Mouse (Mus musculus) heart, embryonic 15.5 days (tissue): ENCODE data around the gene Rd3. TPM values are rescaled to one million over a fixed set of nuclear protein-coding genes. Genes with fewer than 3 reads are reported as not detected.

ENCODE experiments used
- ATAC-seq: fragments of 200-750 bp; cut with Nextera tagmentation; replicated peaks from 2 replicates; pipeline ENCODE4 v1.8.0; 2017; ENCODE audit warnings: low read depth, moderate TSS enrichment; ENCODE audit not compliant: insufficient number of reproducible peaks, insufficient read depth, low FRiP score
- H3K27ac ChIP-seq: fragments of 300-500 bp; sonication (generic); 2 replicates; pipeline ENCODE4 v1.5.1; 2015; ENCODE audit warnings: mild to moderate bottlenecking, inconsistent platforms
- H3K27me3 ChIP-seq: fragments of 300-500 bp; sonication (generic); 2 replicates; pipeline ENCODE4 v1.6.1; 2015; ENCODE audit warnings: inconsistent platforms
- H3K36me3 ChIP-seq: fragments of 300-500 bp; sonication (generic); 2 replicates; pipeline ENCODE4 v1.6.1; 2015; ENCODE audit warnings: mild to moderate bottlenecking, inconsistent platforms
- H3K4me1 ChIP-seq: fragments of 300-500 bp; sonication (generic); replicated peaks from 2 replicates; pipeline ENCODE4 v1.6.1; 2015; ENCODE audit warnings: inconsistent platforms
- H3K4me2 ChIP-seq: fragments of 300-500 bp; sonication (generic); 2 replicates; pipeline ENCODE4 v1.6.1; 2015; ENCODE audit warnings: inconsistent platforms, mild to moderate bottlenecking, moderate library complexity
- H3K4me3 ChIP-seq: fragments of 300-500 bp; sonication (generic); 2 replicates; pipeline ENCODE4 v1.5.1; 2015; ENCODE audit warnings: mild to moderate bottlenecking, inconsistent platforms
- H3K9ac ChIP-seq: fragments of 300-500 bp; sonication (generic); 2 replicates; pipeline ENCODE4 v1.6.1; 2015; ENCODE audit warnings: mild to moderate bottlenecking, inconsistent platforms
- H3K9me3 ChIP-seq: fragments of 300-500 bp; sonication (generic); replicated peaks from 2 replicates; pipeline ENCODE4 v1.6.1; 2016; ENCODE audit warnings: inconsistent platforms
- WGBS: fragments of 180-500 bp; shearing (Covaris S2); methylation state at CpG from one replicate; pipeline ENCODE4 v1.1.7; 2015; ENCODE audit warnings: mixed read lengths; 5-methylcytosine and 5-hydroxymethylcytosine counted together
- polyA plus RNA-seq: library from polyadenylated mRNA; unstranded; fragments of >200 nt; fragmentation: Nextera tagmentation; extraction: Ambion mirVana; gene quantifications from 2 replicates; pipeline ENCODE4 v1.2.1, GENCODE M21; 2015

The Rd3 gene
- polyA plus RNA-seq, 1 experiment from 2014 or later: 4.9 TPM

GRCm38 (mm10) chr1:191946835-191947234 lies 30.3 kb upstream of the Rd3 start:
- Histone ChIP-seq H3K4me2 (no peak overlapping the region), H3K9me3 (no peaks in the 10 kb centered on the region), H3K27me3 (no peaks in the 10 kb centered on the region), H3K36me3 (no peaks in the 10 kb centered on the region), H3K4me1 (0 out of 2 replicates have a peak, but pooled peaks cover 2% of the 10 kb centered on the region), H3K27ac (no peak overlapping the region), H3K9ac (no peak overlapping the region), H3K4me3 (no peak overlapping the region)
- ATAC-seq: no peak; the same call in 1 of the 2 replicates
- 58% methylated on average over 2 of the region's 2 CpGs for WGBS

- WGBS: 66% methylated on average over 8 of the region's 8 CpGs
- no peaks in the 10 kb centered on the region for H3K9me3 ChIP-seq
- no peak overlapping the region for H3K27ac ChIP-seq
- no peak overlapping the region for H3K4me3 ChIP-seq
- H3K36me3 ChIP-seq: no peaks in the 10 kb centered on the region
- H3K4me2 ChIP-seq: no peak overlapping the region
- H3K4me1 ChIP-seq: 0 out of 2 replicates have a peak, but pooled peaks cover 2% of the 10 kb centered on the region
- no peak for ATAC-seq
- H3K9ac ChIP-seq: no peak overlapping the region
- H3K27me3 ChIP-seq: no peaks in the 10 kb centered on the region
These were observed 29.4 kb upstream of the Rd3 start for GRCm38 (mm10) chr1:191947796-191948195.

DNA sequence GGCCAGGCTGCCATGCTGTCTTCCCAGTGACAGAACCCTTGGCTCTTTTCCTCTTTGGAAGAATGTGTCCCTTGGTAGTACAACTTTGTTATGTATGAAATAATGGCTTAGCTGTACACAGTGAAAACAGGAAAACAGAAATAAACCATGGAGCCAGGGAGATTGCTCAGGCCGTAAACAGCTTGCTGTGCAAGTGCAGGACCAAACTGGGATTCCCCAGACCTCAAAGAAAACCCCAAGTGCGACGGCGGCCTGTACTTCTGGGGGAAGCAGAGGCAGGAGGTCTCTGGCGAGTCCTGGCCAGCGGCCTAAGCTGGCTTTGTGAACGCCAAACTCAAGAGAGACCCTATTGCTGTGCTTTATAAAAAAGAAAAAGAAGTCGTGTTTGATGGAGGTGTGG lies 28.6 kb upstream of the Rd3 start:
- Histone ChIP-seq H3K4me1 (0 out of 2 replicates have a peak, but pooled peaks cover 2% of the 10 kb centered on the region), H3K4me3 (no peak overlapping the region), H3K27me3 (no peaks in the 10 kb centered on the region), H3K27ac (no peak overlapping the region), H3K4me2 (no peak overlapping the region), H3K36me3 (no peaks in the 10 kb centered on the region), H3K9ac (no peak overlapping the region), H3K9me3 (no peaks in the 10 kb centered on the region)
- 80% methylated on average over 8 of the region's 8 CpGs for WGBS
- no peak for ATAC-seq

DNA sequence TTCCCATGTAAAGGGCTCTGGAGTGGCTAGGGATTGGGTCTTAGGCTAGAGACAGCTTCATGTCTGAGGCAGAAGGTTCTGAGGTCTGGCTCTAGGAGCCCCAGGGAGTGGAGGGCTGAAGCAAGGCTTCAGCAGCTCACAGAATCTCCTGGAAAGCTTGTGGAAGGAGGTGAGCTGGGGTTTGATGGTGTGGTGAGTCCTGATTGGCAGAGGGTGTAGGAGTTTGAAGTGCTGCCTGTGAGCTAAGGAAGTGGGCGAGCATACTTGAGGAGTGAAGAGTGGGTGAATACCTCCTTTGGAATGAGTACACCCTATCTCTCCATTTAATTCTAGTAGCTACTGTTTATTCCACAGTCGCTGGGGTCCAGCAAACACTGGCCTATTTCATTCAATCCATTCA lies 26.6 kb upstream of the Rd3 start:
- Histone ChIP-seq H3K27ac (no peak overlapping the region), H3K27me3 (no peaks in the 10 kb centered on the region), H3K9ac (no peak overlapping the region), H3K4me3 (no peak overlapping the region), H3K36me3 (no peaks in the 10 kb centered on the region), H3K4me1 (no peaks in the 10 kb centered on the region; the same call in 1 of the 2 replicates), H3K4me2 (no peak overlapping the region), H3K9me3 (no peaks in the 10 kb centered on the region)
- ATAC-seq: no peak
- WGBS: 53% methylated on average over 2 of the region's 2 CpGs

DNA sequence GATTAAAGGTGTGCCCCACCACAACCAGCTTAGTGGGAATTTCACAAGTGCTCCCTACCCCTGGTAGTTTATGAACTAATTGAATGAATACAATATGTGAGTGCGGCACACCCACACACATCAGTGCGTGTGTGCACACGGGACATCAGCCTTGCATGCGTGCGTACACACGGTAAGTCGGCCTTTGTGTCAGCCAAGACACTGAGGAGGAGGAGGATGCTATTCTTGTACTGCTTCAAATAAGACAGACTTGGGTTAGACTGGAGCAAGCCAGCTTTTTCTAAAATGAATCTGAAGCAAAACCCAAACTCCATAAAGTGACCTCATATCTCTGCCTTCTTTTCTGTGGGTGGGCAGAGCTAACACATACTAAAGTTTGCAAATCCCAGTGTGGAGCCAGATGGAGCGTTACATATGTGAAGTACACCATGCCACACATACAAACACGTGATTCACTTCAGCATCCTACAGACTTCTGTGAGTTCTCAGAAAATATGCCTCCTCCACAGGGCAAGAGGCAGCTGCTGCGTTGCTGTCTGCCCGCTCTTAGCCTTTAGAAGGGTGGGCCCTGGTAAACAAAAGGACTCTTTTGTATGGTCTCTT lies 24.3 kb upstream of the Rd3 start:
- ATAC-seq: no peak
- Histone ChIP-seq H3K36me3 (no peaks in the 10 kb centered on the region), H3K4me2 (no peak overlapping the region), H3K4me1 (peaks cover 6% of the 10 kb centered on the region; the same call in 1 of the 2 replicates), H3K9me3 (no peaks in the 10 kb centered on the region), H3K9ac (no peak overlapping the region), H3K27me3 (no peaks in the 10 kb centered on the region), H3K27ac (no peak overlapping the region), H3K4me3 (no peak overlapping the region)
- 90% methylated on average over 11 of the region's 11 CpGs for WGBS

DNA sequence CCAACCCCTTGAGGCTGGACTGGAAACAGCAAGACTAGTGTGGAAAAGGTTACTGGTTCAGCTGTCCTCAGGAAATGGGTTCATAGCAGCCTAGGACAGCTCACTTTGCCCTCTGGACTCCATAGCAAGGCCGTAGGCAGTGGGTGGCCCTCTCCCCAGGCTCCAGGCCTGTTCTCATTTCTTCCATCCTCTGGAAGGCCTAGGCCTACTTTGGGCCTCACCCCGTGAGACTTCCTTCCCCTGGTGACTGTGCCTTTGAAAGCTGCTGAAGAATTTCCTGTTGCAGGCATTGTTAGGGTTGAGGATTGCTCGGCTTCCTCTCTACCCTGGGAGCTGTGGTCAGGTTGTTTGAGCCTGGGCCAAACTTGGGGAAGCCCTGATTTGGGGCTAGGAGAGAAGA lies 22.1 kb upstream of the Rd3 start:
- Histone ChIP-seq H3K27me3 (no peaks in the 10 kb centered on the region), H3K9ac (no peak overlapping the region), H3K9me3 (no peaks in the 10 kb centered on the region), H3K4me3 (no peak overlapping the region), H3K36me3 (no peaks in the 10 kb centered on the region), H3K4me2 (no peak overlapping the region), H3K27ac (peak overlapping the region; percentile 72), H3K4me1 (peaks cover 6% of the 10 kb centered on the region; the same call in 1 of the 2 replicates)
- WGBS: 49% methylated on average over 3 of the region's 3 CpGs
- peak; percentile 66; the same call in 1 of the 2 replicates for ATAC-seq

GRCm38 (mm10) chr1:191956261-191956660 lies 20.9 kb upstream of the Rd3 start:
- WGBS: 70% methylated on average over 3 of the region's 3 CpGs
- Histone ChIP-seq H3K4me2 (peak overlapping the region; percentile 8; the same call in 1 of the 2 replicates), H3K4me1 (peaks cover 6% of the 10 kb centered on the region; the same call in 1 of the 2 replicates), H3K36me3 (no peaks in the 10 kb centered on the region), H3K27ac (peak overlapping the region; percentile 72), H3K4me3 (no peak overlapping the region), H3K9me3 (no peaks in the 10 kb centered on the region), H3K27me3 (no peaks in the 10 kb centered on the region), H3K9ac (no peak overlapping the region)
- ATAC-seq: 0 out of 2 replicates have a peak, but pooled peaks have one; percentile 40

GRCm38 (mm10) chr1:191956871-191957270 lies 20.3 kb upstream of the Rd3 start:
- Histone ChIP-seq H3K27me3 (no peaks in the 10 kb centered on the region), H3K4me2 (peak overlapping the region; percentile 8; the same call in 1 of the 2 replicates), H3K9me3 (no peaks in the 10 kb centered on the region), H3K4me3 (no peak overlapping the region), H3K27ac (peak overlapping the region; percentile 72), H3K9ac (no peak overlapping the region), H3K36me3 (no peaks in the 10 kb centered on the region), H3K4me1 (peaks cover 6% of the 10 kb centered on the region; the same call in 1 of the 2 replicates)
- ATAC-seq: no peak
- WGBS: 62% methylated on average over 2 of the region's 2 CpGs

DNA sequence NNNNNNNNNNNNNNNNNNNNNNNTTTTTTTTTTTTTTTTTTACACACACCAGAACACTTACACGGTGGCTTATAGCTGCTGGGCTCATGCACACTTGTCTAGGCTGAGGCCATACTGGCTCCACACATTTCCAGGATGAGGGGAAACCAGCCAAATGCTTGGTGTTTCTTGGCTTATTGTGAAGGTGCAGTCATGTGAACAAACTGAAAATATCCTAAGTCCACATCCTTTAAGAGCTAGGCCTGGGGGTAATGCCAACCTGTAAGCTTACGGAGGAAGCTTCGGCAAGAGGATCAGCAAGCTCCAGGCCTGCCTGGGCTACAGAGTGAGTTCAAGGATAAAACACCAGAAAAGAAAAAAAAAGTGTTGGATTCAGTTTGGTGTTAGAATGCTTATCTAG lies 19.8 kb upstream of the Rd3 start:
- H3K9me3 ChIP-seq: no peaks in the 10 kb centered on the region
- no peak overlapping the region for H3K4me2 ChIP-seq
- H3K4me1 ChIP-seq: peaks cover 6% of the 10 kb centered on the region; the same call in 1 of the 2 replicates
- no peaks in the 10 kb centered on the region for H3K36me3 ChIP-seq
- no peaks in the 10 kb centered on the region for H3K27me3 ChIP-seq
- ATAC-seq: no peak
- H3K4me3 ChIP-seq: no peak overlapping the region
- H3K9ac ChIP-seq: no peak overlapping the region
- no peak overlapping the region for H3K27ac ChIP-seq
- WGBS: 72% methylated on average over 3 of the region's 3 CpGs

GRCm38 (mm10) chr1:191960946-191961345 lies 16.2 kb upstream of the Rd3 start:
- Histone ChIP-seq H3K9me3 (no peaks in the 10 kb centered on the region), H3K27ac (no peak overlapping the region), H3K4me2 (no peak overlapping the region), H3K27me3 (no peaks in the 10 kb centered on the region), H3K4me3 (no peak overlapping the region), H3K4me1 (peaks cover 8% of the 10 kb centered on the region; the same call in 1 of the 2 replicates), H3K36me3 (no peaks in the 10 kb centered on the region), H3K9ac (no peak overlapping the region)
- WGBS: 53% methylated on average over 2 of the region's 2 CpGs
- ATAC-seq: no peak

DNA sequence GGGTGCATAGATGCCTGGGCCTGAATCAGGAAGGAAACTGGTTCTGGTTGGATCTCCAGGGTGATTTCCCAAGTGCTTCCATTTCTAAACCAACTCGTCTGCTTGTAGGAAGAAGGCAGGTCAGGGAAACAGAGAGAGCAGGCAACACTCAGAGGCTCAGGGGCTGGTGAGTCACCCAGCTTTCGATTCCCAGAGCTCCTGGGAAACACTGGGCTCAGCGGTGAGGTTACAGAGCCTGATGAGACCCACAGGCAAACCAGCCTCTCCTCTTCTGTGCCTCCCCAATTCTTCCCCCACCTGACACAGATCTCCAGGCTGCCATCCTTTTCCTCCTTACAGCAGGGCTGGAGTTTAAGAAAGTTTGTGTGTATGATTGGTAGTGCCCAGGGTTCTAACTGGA lies 13.8 kb upstream of the Rd3 start:
- Histone ChIP-seq H3K9me3 (no peaks in the 10 kb centered on the region), H3K4me3 (no peak overlapping the region), H3K27ac (no peak overlapping the region), H3K27me3 (no peaks in the 10 kb centered on the region; the same call in 1 of the 2 replicates), H3K4me1 (peaks cover 2% of the 10 kb centered on the region; the same call in 1 of the 2 replicates), H3K36me3 (no peaks in the 10 kb centered on the region), H3K9ac (no peak overlapping the region), H3K4me2 (no peak overlapping the region)
- WGBS: 77% methylated on average over 3 of the region's 3 CpGs
- ATAC-seq: no peak
